Mouse (Mus musculus): ENCODE results near the gene Psmg4. TPM values are rescaled to one million over a fixed set of nuclear protein-coding genes. Genes with fewer than 3 reads are reported as not detected.

Gene Psmg4
- polyA plus RNA-seq, 1 experiment: 30.1 TPM

- H3K4me3 ChIP-seq (replicated peaks; ENCODE audit: control insufficient read depth, low read depth, low read length): no peak overlapping the region
- no peak overlapping the region for H3K27ac ChIP-seq (ENCODE audit: control insufficient read depth, insufficient read depth, low read depth, low read length, poor library complexity)
- 51% methylated on average over 8 of the region's 8 CpGs for WGBS
- TF ChIP-seq CTCF (IDR thresholded peaks at IDR 0.05; ENCODE audit: control insufficient read depth, insufficient read depth, low read length) (no peak), POLR2A (IDR thresholded peaks at IDR 0.05; ENCODE audit: borderline replicate concordance, control insufficient read depth, low read depth, low read length) (no peak)
- no peaks in the 10 kb centered on the region for H3K4me1 ChIP-seq (ENCODE audit: control insufficient read depth, insufficient read depth, low read length)
These were observed 30.6 kb downstream of the Psmg4 start for GRCm38 (mm10) chr13:34193384-34193783.

- 70% methylated on average over 1 of the region's 1 CpGs for WGBS
- no peak overlapping the region for H3K27ac ChIP-seq (ENCODE audit: control insufficient read depth, insufficient read depth, low read depth, low read length, poor library complexity)
- H3K4me3 ChIP-seq (replicated peaks; ENCODE audit: control insufficient read depth, low read depth, low read length): no peak overlapping the region
- no peak for TF ChIP-seq POLR2A (IDR thresholded peaks at IDR 0.05; ENCODE audit: borderline replicate concordance, control insufficient read depth, low read depth, low read length)
- no peak for TF ChIP-seq CTCF (IDR thresholded peaks at IDR 0.05; ENCODE audit: control insufficient read depth, insufficient read depth, low read length)
- no peaks in the 10 kb centered on the region for H3K4me1 ChIP-seq (ENCODE audit: control insufficient read depth, insufficient read depth, low read length)
These were observed 32.9 kb downstream of the Psmg4 start for GRCm38 (mm10) chr13:34195676-34196075.

- no peak overlapping the region for H3K4me3 ChIP-seq (replicated peaks; ENCODE audit: control insufficient read depth, low read depth, low read length)
- H3K4me1 ChIP-seq (ENCODE audit: control insufficient read depth, insufficient read depth, low read length): no peaks in the 10 kb centered on the region
- TF ChIP-seq CTCF (IDR thresholded peaks at IDR 0.05; ENCODE audit: control insufficient read depth, insufficient read depth, low read length) (no peak), POLR2A (IDR thresholded peaks at IDR 0.05; ENCODE audit: borderline replicate concordance, control insufficient read depth, low read depth, low read length) (no peak)
- WGBS: 93% methylated on average over 3 of the region's 3 CpGs
- no peak overlapping the region for H3K27ac ChIP-seq (ENCODE audit: control insufficient read depth, insufficient read depth, low read depth, low read length, poor library complexity)
These were observed 42.5 kb downstream of the Psmg4 start for GRCm38 (mm10) chr13:34205216-34205615.

- TF ChIP-seq POLR2A (IDR thresholded peaks at IDR 0.05; ENCODE audit: borderline replicate concordance, control insufficient read depth, low read depth, low read length) (no peak), CTCF (IDR thresholded peaks at IDR 0.05; ENCODE audit: control insufficient read depth, insufficient read depth, low read length) (no peak)
- WGBS: 87% methylated on average over 6 of the region's 6 CpGs
These were observed 45.1 kb downstream of the Psmg4 start for GRCm38 (mm10) chr13:34207714-34208470.

GRCm38 (mm10) chr13:34211261-34211775 lies 48.6 kb downstream of the Psmg4 start:
- TF ChIP-seq CTCF (IDR thresholded peaks at IDR 0.05; ENCODE audit: control insufficient read depth, insufficient read depth, low read length) (no peak), POLR2A (IDR thresholded peaks at IDR 0.05; ENCODE audit: borderline replicate concordance, control insufficient read depth, low read depth, low read length) (no peak)
- no peak overlapping the region for H3K27ac ChIP-seq (ENCODE audit: control insufficient read depth, insufficient read depth, low read depth, low read length, poor library complexity)
- 71% methylated on average over 4 of the region's 4 CpGs for WGBS

More at GRCm38 (mm10) chr13:34207714-34208470, 45.1 kb downstream of the Psmg4 start:
- H3K27ac ChIP-seq (ENCODE audit: control insufficient read depth, insufficient read depth, low read depth, low read length, poor library complexity): no peak overlapping the region
- no peaks in the 10 kb centered on the region for H3K4me1 ChIP-seq (ENCODE audit: control insufficient read depth, insufficient read depth, low read length)
- H3K4me3 ChIP-seq (replicated peaks; ENCODE audit: control insufficient read depth, low read depth, low read length): no peak overlapping the region

GRCm38 (mm10) chr13:34212735-34213212 lies 50.0 kb downstream of the Psmg4 start:
- H3K4me3 ChIP-seq (replicated peaks; ENCODE audit: control insufficient read depth, low read depth, low read length): no peak overlapping the region
- no peaks in the 10 kb centered on the region for H3K4me1 ChIP-seq (ENCODE audit: control insufficient read depth, insufficient read depth, low read length)
- H3K27ac ChIP-seq (ENCODE audit: control insufficient read depth, insufficient read depth, low read depth, low read length, poor library complexity): no peak overlapping the region
- 92% methylated on average over 10 of the region's 10 CpGs for WGBS
- TF ChIP-seq CTCF (IDR thresholded peaks at IDR 0.05; ENCODE audit: control insufficient read depth, insufficient read depth, low read length) (no peak), POLR2A (IDR thresholded peaks at IDR 0.05; ENCODE audit: borderline replicate concordance, control insufficient read depth, low read depth, low read length) (no peak)

More at GRCm38 (mm10) chr13:34211261-34211775, 48.6 kb downstream of the Psmg4 start:
- no peak overlapping the region for H3K4me3 ChIP-seq (replicated peaks; ENCODE audit: control insufficient read depth, low read depth, low read length)
- no peaks in the 10 kb centered on the region for H3K4me1 ChIP-seq (ENCODE audit: control insufficient read depth, insufficient read depth, low read length)

GRCm38 (mm10) chr13:34214855-34215254 lies 52.1 kb downstream of the Psmg4 start:
- H3K4me1 ChIP-seq (ENCODE audit: control insufficient read depth, insufficient read depth, low read length): no peaks in the 10 kb centered on the region
- TF ChIP-seq CTCF (IDR thresholded peaks at IDR 0.05; ENCODE audit: control insufficient read depth, insufficient read depth, low read length): no peak
- no peak for TF ChIP-seq POLR2A (IDR thresholded peaks at IDR 0.05; ENCODE audit: borderline replicate concordance, control insufficient read depth, low read depth, low read length)
- H3K27ac ChIP-seq (ENCODE audit: control insufficient read depth, insufficient read depth, low read depth, low read length, poor library complexity): no peak overlapping the region
- no peak overlapping the region for H3K4me3 ChIP-seq (replicated peaks; ENCODE audit: control insufficient read depth, low read depth, low read length)
- WGBS: 90% methylated on average over 3 of the region's 3 CpGs

- Histone ChIP-seq H3K27ac (ENCODE audit: control insufficient read depth, insufficient read depth, low read depth, low read length, poor library complexity) (no peak overlapping the region), H3K4me3 (replicated peaks; ENCODE audit: control insufficient read depth, low read depth, low read length) (no peak overlapping the region), H3K4me1 (ENCODE audit: control insufficient read depth, insufficient read depth, low read length) (no peaks in the 10 kb centered on the region)
- no peak for TF ChIP-seq CTCF (IDR thresholded peaks at IDR 0.05; ENCODE audit: control insufficient read depth, insufficient read depth, low read length)
- TF ChIP-seq POLR2A (IDR thresholded peaks at IDR 0.05; ENCODE audit: borderline replicate concordance, control insufficient read depth, low read depth, low read length): no peak
- WGBS: 88% methylated on average over 3 of the region's 3 CpGs
These were observed 56.0 kb downstream of the Psmg4 start for GRCm38 (mm10) chr13:34218776-34219175.

All from bone marrow, adult 2 months (tissue).